Mouse (Mus musculus) yolk sac, embryonic 10.5 days (tissue): ENCODE measurements at regions not wholly inside any gene's neighbourhood (a gene's known extent, or its start where the extent isn't known, plus 50 kb on each side); places are given as distances from the start of the nearest gene placed in this dataset.

ENCODE experiments used
- DNase-seq: peaks from one replicate; pipeline ENCODE4 v3.0.0-alpha.2; 2017; ENCODE audit warnings: low spot score

- no peak for DNase-seq
These were observed 200.9 kb upstream of the Lrig1 start for GRCm38 (mm10) chr6:94900862-94901261.

- DNase-seq = no peak
These were observed 198.9 kb upstream of the Lrig1 start for GRCm38 (mm10) chr6:94898881-94899280.

DNA sequence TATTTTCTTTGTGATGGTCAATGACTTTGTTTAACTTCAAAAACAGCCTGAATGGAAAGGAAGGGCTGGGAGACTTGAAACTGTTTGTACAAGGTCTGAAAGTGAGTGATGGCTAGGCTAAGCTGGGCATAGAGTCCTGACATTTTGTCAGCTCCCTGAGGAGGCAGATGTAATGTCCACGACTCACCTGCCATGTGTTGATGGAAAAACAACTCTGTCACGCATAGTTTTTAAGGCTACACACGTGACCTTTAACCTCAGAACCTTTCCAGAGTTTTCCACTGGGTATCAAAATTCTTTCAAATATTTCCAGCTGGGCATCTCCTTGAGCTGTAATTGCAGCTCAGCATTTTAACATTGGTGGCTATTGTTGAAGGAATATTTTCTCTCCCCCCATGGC, 190.2 kb upstream of the Lrig1 start:
- no peak for DNase-seq

GRCm38 (mm10) chr6:94889271-94889670, 189.3 kb upstream of the Lrig1 start:
- DNase-seq = no peak

GRCm38 (mm10) chr6:94881139-94881538, 181.2 kb upstream of the Lrig1 start:
- DNase-seq = no peak

DNA sequence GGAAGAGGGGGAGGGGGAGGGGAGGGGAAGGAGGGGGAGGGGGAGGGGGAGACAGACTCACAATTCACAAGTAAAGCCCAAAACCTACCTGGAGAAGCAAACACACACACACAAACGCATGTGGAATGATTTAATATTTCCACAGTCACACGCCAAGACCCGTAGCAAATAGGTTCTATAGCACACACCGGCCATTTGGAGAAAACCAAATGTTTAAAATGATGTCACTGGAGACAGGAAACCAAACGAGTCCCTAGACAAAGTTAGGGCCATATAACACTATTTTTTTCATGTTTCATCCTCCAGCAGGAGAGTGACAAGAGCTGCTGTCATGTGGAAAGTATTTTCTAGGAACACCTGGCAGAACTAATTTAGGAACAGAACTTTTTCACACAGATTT, 175.9 kb upstream of the Lrig1 start:
- DNase-seq = no peak

GRCm38 (mm10) chr6:94875065-94875464, 175.1 kb upstream of the Lrig1 start:
- no peak for DNase-seq

DNA sequence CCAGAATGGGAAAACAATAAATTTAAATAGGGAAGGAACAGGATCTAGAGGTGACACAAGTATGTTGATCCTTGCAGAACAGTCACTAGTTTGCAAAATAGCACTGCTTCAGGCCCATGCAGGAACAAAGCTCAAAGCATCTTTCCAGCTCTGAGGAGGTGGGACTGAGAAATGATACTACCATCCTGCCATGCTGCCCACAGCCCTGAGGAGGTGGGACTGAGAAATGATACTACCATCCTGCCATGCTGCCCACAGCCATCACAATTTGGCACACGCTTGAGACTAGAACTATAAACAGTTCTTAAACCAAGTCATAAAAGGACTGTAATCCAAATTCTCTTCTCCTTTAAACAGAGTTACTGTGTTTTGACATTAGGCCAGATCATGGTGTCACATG, 174.5 kb upstream of the Lrig1 start:
- DNase-seq = no peak

GRCm38 (mm10) chr6:94867952-94868351, 168.0 kb upstream of the Lrig1 start:
- DNase-seq = no peak

DNA sequence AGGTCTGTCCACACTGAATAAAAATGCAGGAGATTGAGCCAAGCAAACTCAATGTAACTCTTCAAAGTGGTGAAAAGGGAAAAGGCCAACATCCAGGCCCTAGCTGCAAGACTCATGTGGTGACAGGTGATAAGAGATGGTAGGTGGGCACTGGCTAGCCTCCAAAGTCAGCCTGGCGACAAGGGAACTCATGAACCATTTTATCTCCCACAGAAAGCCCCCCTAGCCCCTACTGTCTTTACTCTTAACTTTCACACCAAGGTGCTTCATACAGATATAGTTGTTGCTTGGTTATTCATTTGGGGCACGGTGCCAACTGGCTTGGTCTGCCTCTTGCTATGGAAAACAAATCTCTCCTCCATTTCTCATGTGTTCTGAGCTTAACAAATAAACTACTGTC, 165.5 kb upstream of the Lrig1 start:
- no peak for DNase-seq

- no peak for DNase-seq
These were observed 158.2 kb upstream of the Lrig1 start for GRCm38 (mm10) chr6:94858121-94858621.

DNA sequence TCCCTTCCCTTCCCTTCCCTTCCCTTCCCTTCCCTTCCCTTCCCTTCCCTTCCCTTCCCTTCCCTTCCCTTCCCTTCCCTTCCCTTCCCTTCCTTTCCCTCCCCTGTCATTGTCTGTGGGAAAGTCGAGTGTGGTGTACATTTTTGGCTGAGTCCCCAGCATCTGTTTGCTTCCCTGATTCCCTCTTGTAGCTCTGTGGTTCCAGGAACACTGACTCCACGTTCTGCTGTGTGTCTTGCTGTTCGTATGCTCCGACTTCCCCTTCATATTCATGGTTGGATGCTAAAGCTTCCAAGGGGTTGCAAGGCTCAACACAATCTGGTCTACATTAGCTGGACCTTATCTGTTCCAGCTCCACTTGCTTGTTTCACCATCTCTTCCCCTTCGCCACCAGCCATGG, 150.2 kb upstream of the Lrig1 start:
- DNase-seq = no peak

DNA sequence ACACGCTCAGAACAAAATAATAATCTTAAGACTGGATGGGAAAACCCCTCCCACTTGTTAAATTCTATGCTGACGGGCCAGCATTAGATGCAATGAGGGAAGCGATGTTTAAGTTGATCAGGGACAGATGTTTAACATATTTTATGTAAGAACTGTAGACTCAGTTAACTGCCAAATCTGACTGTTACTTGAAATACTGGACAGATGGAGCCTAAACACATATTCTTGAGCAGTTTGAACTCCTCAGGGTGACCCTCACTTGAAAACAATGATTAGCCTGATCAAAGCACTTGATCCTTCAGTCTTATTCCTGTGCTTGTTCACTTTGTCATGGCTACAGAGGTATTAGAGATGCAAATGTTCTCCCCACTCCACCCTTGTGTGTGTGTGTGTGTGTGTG, 149.6 kb upstream of the Lrig1 start:
- no peak for DNase-seq

GRCm38 (mm10) chr6:94848437-94848836, 148.5 kb upstream of the Lrig1 start:
- DNase-seq = no peak

DNA sequence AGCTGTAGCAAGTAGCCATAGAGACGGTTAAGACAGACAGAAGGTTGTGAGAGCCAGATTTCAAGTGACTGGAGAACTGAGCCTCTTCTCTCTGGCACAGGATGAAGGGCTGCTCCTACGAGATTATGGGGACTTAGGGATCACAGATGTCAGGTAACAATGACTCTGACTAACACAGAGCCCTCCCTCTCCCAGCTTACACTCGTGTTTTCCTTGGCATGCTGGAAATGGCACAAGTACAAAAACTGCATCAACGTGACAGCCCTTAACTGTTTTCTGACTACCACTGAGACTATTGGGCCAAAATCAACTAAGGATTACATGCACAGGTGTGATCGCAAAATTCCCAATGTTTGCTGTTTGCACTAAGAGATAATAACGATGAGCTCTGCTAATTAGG, 145.9 kb upstream of the Lrig1 start:
- DNase-seq = no peak

DNA sequence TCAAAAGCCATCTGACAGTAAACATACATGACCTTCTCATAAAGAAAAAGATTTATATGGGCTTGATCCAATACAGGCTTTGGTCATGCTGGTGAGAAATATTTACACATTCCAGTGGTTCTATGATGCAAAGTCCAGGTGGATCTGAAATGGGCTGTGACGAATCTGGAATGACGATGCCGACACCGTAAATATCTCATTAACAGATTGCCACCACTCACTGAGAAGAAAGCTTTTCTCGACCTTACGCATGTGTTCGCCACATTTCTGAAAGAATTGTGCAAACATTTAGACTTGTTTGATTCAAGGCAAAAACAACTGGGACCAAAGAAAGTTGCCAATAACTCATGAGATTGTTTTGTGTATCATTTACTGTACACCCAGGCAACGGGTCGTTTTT, 142.9 kb upstream of the Lrig1 start:
- DNase-seq = no peak

GRCm38 (mm10) chr6:94841881-94842280, 141.9 kb upstream of the Lrig1 start:
- no peak for DNase-seq

DNA sequence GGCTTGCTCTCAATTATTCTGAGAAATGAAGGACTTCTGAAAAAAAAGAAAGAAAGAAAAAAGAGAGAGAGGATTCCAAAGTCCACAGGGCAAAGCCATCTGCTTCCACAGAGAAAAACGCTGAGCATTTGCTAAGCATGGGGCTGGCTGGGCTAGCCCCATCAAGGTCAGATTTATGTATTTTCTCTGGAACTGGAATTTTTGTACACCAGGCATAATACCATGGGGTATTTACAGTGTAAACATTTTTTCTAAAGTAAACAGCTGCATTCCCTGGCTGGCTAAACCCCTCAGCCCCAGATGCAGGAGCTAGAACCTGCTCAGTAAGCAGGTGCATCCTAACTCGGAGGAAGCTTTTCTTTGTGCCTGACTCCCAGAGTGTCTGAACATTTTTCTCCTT, 135.8 kb upstream of the Lrig1 start:
- DNase-seq = peak; percentile 36

DNA sequence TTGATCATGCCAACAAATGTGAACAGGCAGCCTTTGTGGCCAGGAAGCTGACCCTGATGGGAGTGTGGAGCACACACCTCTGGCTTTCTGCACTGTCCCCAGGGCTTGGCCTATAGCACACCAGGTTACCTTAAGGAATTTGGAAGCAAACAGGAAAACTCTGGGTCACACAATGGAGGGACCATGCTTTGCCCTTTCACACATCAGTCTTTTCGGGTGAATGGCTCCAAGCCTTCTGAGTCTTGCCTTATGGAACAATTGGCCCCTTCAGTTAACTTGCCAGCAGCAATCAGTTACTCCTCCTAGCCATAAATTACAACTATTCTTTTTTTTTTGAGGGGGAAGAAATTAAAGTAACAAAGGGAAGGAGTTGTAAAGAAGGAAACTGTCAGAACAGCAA, 134.6 kb upstream of the Lrig1 start:
- no peak for DNase-seq

GRCm38 (mm10) chr6:94830801-94831200, 130.8 kb upstream of the Lrig1 start:
- no peak for DNase-seq

DNA sequence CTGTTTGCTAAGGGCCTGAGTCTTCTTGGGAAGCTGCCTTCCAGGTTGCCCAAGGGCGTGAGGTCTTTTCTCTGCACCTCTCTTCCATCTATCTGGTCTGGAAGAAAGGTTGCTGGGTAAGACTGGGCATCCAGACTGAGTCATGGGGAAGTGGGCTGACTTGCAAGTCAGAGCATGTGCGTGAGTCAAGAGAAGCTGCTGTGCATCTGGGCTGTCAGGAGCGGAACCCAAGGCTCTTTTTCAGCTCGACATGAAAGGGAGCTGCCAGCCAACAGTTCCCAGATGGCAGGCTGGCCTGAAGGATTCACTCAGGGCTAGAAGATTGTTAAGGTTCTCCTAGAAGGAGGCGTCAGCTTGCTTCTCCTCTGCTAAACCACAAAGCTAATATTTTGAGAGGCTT, 129.3 kb upstream of the Lrig1 start:
- no peak for DNase-seq

GRCm38 (mm10) chr6:94826656-94827055, 126.7 kb upstream of the Lrig1 start:
- DNase-seq = no peak

GRCm38 (mm10) chr6:94818220-94818619, 118.3 kb upstream of the Lrig1 start:
- no peak for DNase-seq

GRCm38 (mm10) chr6:94816161-94816560, 116.2 kb upstream of the Lrig1 start:
- DNase-seq = no peak

GRCm38 (mm10) chr6:94814711-94815110, 114.8 kb upstream of the Lrig1 start:
- no peak for DNase-seq
